Mouse (Mus musculus): ENCODE data around the gene Tpcn1.

GRCm38 (mm10) chr5:120587940-120588568 lies 419 bp downstream of the Tpcn1 start:
- no peak for TF ChIP-seq CHD2 (IDR thresholded peaks at IDR 0.05; ENCODE audit: low read depth, low read length)
- no peak for TF ChIP-seq HCFC1 (IDR thresholded peaks at IDR 0.05; ENCODE audit: borderline replicate concordance, insufficient read depth, low read length)
- no peak for TF ChIP-seq MAFK (IDR thresholded peaks at IDR 0.05; ENCODE audit: insufficient read depth, low read depth, low read length)
- TF ChIP-seq ZC3H11A (IDR thresholded peaks at IDR 0.05; ENCODE audit: borderline replicate concordance, low read depth, low read length), result no peak
